Mouse (Mus musculus): ENCODE results near the gene Atp1b1.

The Atp1b1 gene

GRCm38 (mm10) chr1:164458245-164458613, at the start of gene Atp1b1:
TSS of gene Atp1b1 (minus strand) at chr1:164458355.
- peak; percentile 27 for DNase-seq (ENCODE audit: low read depth, low spot score)

DNA sequence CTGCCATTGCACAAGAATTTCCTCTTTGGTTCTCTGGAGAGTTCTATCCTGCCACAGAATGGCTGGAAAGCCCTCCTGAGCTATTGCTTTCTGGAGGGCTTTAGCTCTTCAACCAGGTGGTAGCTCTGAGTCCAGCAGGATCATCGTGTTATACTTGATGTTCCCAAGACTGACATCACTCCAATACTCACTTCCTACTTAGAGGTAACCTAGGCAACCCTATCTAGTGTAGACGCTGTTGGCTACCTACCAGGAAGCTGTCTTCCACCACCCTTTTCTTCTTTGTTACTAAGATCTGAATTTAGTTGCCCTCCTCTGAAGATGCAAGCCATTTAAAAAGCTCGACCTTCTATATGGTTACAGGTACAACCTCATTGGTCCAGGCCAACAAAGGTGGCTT, 46.9 kb upstream of the Atp1b1 start:
- DNase-seq (ENCODE audit: low read depth, low spot score) = no peak

DNA sequence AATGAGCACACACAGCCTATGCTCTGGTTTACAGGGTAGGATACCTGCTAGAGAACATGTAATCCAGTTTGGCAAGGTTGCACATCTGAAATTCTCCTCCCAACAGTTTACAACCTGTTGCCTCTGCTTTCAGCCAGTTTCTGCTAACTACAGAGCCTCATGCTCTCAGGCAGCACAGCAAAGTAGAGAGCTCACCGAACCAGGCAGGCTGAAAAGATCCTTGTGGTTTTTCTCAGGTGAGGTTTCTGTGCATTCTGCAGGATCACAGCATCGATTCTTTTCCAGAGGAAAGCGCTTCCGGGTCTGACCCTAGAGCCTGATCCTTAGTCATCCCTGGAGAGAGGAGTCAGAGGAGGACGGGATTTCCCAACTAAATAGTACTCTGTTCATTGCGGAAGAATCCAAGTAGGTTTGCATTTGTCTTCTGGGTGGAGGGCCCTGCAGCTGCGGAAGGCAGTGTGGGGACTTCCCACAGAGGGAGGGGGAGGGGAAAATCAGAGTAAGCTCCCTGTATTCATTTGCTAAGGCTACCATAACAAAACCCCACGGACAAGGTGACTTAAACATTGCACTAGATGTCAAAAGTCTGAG, 45.1 kb upstream of the Atp1b1 start:
- DNase-seq (ENCODE audit: low read depth, low spot score) = no peak

GRCm38 (mm10) chr1:164502231-164502630, 44.1 kb upstream of the Atp1b1 start:
- DNase-seq (ENCODE audit: low read depth, low spot score) = no peak

- no peak for DNase-seq (ENCODE audit: low read depth, low spot score)
These were observed 36.8 kb upstream of the Atp1b1 start for GRCm38 (mm10) chr1:164494741-164495512.

- DNase-seq (ENCODE audit: low read depth, low spot score) = no peak
These were observed 36.1 kb upstream of the Atp1b1 start for GRCm38 (mm10) chr1:164494215-164494614.

- DNase-seq (ENCODE audit: low read depth, low spot score) = peak; percentile 55
These were observed 35.0 kb upstream of the Atp1b1 start for GRCm38 (mm10) chr1:164493042-164493705.

GRCm38 (mm10) chr1:164492476-164492875, 34.3 kb upstream of the Atp1b1 start:
- no peak for DNase-seq (ENCODE audit: low read depth, low spot score)

- DNase-seq (ENCODE audit: low read depth, low spot score) = no peak
These were observed 31.9 kb upstream of the Atp1b1 start for GRCm38 (mm10) chr1:164489961-164490594.

DNA sequence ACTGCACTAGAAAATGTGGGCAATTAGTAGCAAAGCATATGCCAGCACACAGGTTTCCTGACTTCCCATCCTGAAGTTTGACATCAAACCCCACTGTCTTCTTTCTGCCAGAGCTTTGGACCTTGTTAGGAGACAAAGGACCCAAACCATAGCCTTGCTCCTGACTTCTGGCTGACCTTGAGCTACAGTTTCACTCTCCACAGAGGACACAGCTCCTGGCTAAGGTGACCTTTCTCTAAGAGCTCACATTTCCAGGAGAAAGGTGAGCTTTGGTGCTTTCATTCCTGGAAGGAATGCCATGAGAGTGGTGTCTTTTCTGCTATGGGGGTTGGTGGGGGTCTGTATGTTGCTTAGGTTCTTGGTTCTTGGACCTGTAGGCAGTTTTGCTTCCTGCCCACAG, 25.6 kb upstream of the Atp1b1 start:
- DNase-seq (ENCODE audit: low read depth, low spot score) = no peak

DNA sequence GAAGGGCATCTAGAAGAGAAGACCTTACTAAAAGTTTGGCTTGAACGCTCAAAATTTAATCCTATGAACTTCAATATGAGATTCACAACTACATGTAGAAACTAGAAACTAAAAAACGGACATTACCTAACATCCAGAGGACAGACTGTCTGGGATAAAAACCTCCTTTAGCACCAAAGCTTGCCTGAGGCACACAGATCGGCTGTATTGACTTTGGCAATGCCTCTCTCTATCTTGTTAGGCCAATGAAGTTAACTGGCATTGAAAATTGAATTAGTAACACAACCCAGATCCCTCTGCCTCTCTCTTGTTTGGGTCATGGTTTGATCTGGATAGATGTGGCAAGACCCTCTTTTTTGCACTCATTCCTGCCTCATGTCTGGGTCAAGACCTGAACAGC, 24.7 kb upstream of the Atp1b1 start:
- DNase-seq (ENCODE audit: low read depth, low spot score) = no peak

DNA sequence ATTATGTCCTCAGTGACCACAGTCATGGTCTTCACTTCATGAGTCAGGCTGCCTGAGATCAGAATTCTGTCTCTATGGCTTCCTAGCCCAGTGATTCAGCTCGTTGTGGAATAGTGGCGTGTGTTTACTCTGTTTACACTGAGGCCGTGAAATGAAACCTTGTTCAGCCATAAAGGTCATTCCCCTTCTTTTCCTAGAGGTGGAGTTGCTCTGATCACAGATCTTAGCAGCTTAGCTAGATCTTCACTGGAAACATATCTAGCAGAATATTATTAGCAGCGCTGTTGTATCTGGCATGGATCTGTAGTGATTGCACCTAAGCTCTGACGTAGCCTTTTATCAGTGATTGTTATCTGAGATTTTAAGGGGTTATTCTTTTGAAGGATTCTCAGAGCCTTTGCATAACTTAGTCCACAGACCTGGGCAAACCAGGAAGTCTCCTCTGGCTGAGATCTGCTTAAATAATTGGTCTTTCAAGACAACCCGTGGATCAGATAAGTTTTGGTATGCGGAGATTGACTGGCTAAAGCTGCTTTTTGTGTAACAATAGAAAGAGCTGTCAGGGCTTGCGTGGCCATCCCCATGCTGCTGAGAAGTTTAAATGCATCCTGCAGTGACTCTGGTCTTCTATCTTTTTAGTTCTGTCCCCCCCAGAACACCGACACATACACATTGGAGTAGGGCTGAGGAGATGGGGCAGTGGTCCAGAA, 23.6 kb upstream of the Atp1b1 start:
- peak; percentile 62 for DNase-seq (ENCODE audit: low read depth, low spot score)

GRCm38 (mm10) chr1:164480755-164481644, 22.8 kb upstream of the Atp1b1 start:
- no peak for DNase-seq (ENCODE audit: low read depth, low spot score)

GRCm38 (mm10) chr1:164475895-164476294, 17.7 kb upstream of the Atp1b1 start:
- DNase-seq (ENCODE audit: low read depth, low spot score) = no peak

GRCm38 (mm10) chr1:164474778-164475511, 16.8 kb upstream of the Atp1b1 start:
- DNase-seq (ENCODE audit: low read depth, low spot score) = no peak

GRCm38 (mm10) chr1:164474310-164474709, 16.2 kb upstream of the Atp1b1 start:
- DNase-seq (ENCODE audit: low read depth, low spot score) = no peak

- no peak for DNase-seq (ENCODE audit: low read depth, low spot score)
These were observed 15.2 kb upstream of the Atp1b1 start for GRCm38 (mm10) chr1:164473398-164473797.

DNA sequence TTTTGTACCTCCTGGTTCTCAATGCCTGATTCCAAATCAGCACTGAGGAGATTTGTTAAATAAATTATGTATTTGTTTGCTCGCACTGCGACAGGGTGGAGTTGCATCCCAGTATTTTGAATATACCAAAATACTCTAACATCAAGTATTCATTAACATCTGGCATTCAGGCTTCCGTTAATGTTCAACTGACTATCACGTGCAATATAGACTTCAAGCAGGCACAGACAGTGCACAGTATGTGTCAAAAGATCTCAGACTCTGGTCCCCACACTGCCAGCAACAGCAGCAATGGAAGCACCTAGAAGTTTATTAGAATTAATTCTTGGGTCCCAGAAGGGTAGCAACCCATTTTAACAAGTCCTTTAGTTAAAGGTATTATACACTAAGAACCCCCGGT, 13.5 kb upstream of the Atp1b1 start:
- no peak for DNase-seq (ENCODE audit: low read depth, low spot score)

GRCm38 (mm10) chr1:164470985-164471384, 12.8 kb upstream of the Atp1b1 start:
- no peak for DNase-seq (ENCODE audit: low read depth, low spot score)

DNA sequence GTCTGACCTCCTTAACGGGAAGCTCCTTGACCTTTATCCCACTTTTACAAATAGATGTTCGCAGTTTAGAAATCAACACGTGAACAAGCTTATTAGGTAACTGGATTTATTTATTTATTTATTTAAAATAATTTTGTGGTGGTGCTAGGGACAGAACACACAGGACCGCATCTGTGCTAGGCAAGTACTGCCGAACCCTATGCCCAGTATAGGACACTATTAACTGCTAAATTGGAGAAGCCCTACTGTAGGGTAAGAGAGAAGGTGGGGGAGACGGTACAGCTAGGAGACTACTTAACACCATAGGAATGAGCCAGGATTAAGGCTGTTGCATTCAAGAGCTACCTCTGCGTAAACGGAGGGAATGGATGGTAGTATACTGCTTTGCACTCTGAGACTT, 10.2 kb upstream of the Atp1b1 start:
- no peak for DNase-seq (ENCODE audit: low read depth, low spot score)

All from 3T3-L1 (cell line).